Mouse (Mus musculus): ENCODE data around the gene Pard3. TPM values are rescaled to one million over a fixed set of nuclear protein-coding genes. Genes with fewer than 3 reads are reported as not detected.

Pard3 gene
- total RNA-seq, 2 experiments from 2014 or later: not detected

Other genes with a start within 250 kb of the Pard3 start
- 118 and 141 TPM in 2 replicates for gene Tomm20, start 118.0 kb upstream of the Pard3 start, total RNA-seq (2015)
- gene Tomm20, start 118.0 kb upstream of the Pard3 start, total RNA-seq (2017): 182 and 238 TPM in 2 replicates
- gene Rbm34, start 92.8 kb upstream of the Pard3 start, total RNA-seq (2015): 35.8 and 40.0 TPM in 2 replicates
- gene Rbm34, start 92.8 kb upstream of the Pard3 start, total RNA-seq (2017): 51.6 and 52.3 TPM in 2 replicates

Data from megakaryocyte progenitor cell, adult 5-6 weeks (primary cell).